Mouse (Mus musculus) E14TG2a.4 (cell line): ENCODE data around the gene Klk1b5.

Source experiments
- CTCF ChIP-seq: conservative IDR thresholded peaks from 2 replicates; pipeline ENCODE4 v1.5.1; 2014; ENCODE audit warnings: low read length
- POU5F1 ChIP-seq: IDR thresholded peaks from 2 replicates; pipeline ENCODE4 v1.6.1; 2014; ENCODE audit warnings: low read length, borderline replicate concordance

- no peak for TF ChIP-seq CTCF
- TF ChIP-seq POU5F1: no peak
Observed at GRCm38 (mm10) chr7:44253023-44253616, 37.4 kb downstream of the Klk1b5 start.
